Mouse (Mus musculus): Measurements from ENCODE around the gene Hmg20b.

DNA sequence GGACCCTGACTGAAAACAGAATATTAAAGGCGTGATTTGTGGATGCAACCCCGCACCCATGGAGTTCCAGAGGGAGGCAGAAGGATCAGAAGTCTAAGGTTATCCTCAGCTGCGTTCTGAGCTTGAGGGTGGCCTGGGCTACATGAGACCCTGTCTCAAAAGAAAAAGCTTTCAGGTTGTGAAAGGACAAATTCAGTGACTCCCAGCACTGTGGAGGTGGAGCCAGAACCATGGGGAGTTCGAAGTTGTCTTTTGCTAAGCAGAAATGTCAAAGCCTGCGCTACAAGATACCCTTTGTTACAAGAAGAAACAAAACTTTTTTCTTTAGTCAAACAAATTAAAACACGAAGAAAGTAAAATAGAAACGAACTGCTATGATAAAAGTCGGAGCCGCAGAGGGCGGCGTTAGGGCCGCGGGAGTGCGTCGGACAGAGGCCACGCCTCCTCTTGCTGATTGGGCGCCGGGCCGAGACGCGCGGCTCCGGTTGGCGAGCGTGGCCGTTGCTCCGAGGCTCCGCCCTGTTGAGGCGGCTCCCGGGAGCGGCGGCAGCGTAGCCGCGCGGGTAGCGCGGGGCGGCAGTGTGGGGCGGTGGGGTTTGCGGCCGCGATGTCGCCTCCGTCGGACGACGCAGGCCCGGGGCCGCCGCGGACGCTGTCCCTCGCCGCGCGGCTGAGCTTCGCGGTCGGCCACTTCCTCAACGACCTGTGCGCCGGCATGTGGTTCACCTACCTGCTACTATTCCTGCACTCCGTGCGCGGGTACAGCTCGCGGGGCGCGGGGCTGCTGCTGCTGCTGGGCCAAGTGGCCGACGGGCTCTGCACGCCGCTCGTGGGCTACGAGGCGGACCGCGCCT is 6.9 kb upstream of the Hmg20b start, which contains the start of gene Mfsd12:
- TF ChIP-seq CTCF (IDR thresholded peaks at IDR 0.05; ENCODE audit: insufficient read depth, low read length) (no peak), POLR2A (IDR thresholded peaks at IDR 0.05; ENCODE audit: borderline replicate concordance, extremely low read depth, low read depth, low read length) (peak; percentile 28; the same call in 1 of the 2 replicates)

All from lung, adult 2 months (tissue).